In the genomic region with DNA sequence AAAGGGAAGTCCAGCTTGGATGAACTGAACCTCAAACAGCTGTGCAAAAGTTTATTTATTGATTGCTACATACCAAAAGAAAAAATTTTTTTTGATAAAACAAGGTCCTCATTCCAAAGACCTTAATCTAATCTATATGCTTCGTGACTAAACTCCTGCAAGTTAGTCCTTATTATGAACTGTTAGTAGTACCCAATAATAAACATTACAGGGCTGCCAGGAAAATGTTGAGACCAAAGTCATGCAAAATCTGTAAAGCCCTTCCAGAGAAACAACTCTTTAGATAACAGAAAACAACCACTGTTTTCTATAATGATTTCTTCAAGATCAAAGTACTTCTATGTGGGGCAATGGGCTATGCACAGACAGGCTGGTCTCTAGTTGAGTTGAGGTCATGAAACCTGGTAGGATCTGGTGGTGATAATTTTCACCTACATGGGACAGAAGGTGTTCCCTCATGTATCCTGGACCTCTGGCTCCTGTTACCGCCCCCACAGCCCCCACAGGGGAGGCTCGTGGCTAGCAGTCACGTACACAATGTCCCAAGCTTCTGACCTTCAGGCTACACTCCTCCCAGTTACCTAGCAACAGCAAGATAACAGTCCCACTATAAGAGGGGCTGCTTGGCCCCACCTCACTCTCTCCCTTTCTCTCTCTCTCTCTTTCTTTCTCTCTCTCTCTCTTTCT, we compare ENCODE assay signal across 17 mouse cellular contexts.
"Had no signal": no experiment of that assay in that cellular context is flagged by ENCODE, and none has a peak within 500 bp of the region (broad histone marks: within the 10 kb centered on the region; RNA-seq: fewer than 3 reads in every experiment).

No protein-coding gene starts in this region.

- H3K4me2 ChIP-seq: limb, embryonic 15.5 days; midbrain, embryonic 12.5 days; neural tube, embryonic 13.5 days had no signal

- H3K36me3 ChIP-seq: limb, embryonic 15.5 days; midbrain, embryonic 12.5 days; neural tube, embryonic 13.5 days had no signal

- H3K27me3 ChIP-seq: limb, embryonic 15.5 days; midbrain, embryonic 12.5 days; neural tube, embryonic 13.5 days had no signal

- H3K27ac ChIP-seq: kidney, postnatal 0 days; limb, embryonic 15.5 days; liver, embryonic 14.5 days; midbrain, embryonic 12.5 days; neural tube, embryonic 13.5 days had no signal

- ATAC-seq: midbrain, embryonic 16.5 days had no signal

- H3K9ac ChIP-seq: limb, embryonic 15.5 days; liver, embryonic 14.5 days; midbrain, embryonic 12.5 days; neural tube, embryonic 13.5 days had no signal

- DNase-seq: kidney, adult 11 months; kidney, adult 9 months; kidney, postnatal 36 days; layer of hippocampus, adult 9-11 months; layer of hippocampus, postnatal 36 days; lung, postnatal 14 days; retina, postnatal 1 day; right cerebral cortex, postnatal 4 days; spleen, adult 18-20 months; thymus, adult 18-20 months; thymus, postnatal 14 days had no signal

- H3K4me1 ChIP-seq: limb, embryonic 15.5 days; midbrain, embryonic 12.5 days; neural tube, embryonic 13.5 days had no signal

- H3K4me3 ChIP-seq: limb, embryonic 15.5 days; midbrain, embryonic 12.5 days; neural tube, embryonic 13.5 days had no signal

- H3K9me3 ChIP-seq: limb, embryonic 15.5 days; midbrain, embryonic 12.5 days; neural tube, embryonic 13.5 days had no signal
